Mouse (Mus musculus) spleen, postnatal 10 days (tissue): ENCODE results near the gene Tubb2b.

Experiments
- DNase-seq, 2 experiments: peaks; one replicate each; pipeline ENCODE4 v3.0.0; 2021 to 2022; ENCODE audit warnings: low spot score in 2 of 2

The Tubb2b gene

DNA sequence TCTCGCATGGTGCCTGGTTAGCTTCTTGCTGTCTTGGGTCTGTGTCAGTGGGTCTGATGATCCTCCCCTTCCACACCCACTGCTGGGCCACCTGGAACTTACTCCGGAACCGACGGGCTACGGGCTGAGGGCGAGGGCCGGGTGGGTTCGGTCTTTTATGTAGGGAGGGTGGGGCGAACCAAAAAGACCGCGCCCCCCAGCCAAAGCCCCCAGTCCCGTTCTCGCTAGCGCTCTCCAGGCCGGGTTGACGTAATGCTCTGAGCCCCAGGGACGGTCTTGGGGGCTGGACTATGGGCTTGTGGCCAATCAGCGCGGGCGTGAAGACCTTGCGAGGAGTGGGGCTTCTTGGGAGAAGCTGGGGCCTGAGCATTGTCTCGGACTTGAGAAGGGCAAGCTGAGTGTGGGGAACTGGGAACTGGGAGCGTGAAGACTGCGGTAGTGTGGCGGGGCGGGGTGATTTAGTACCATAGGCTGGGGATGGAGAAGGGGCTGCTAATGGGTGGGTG lies at the start of gene Tubb2b:
Gene Tubb2b, minus strand, starts transcription at position 241 of the 506 bp plus-strand sequence.
- DNase-seq, result peak in 1 of 2 experiments; percentile 54

DNA sequence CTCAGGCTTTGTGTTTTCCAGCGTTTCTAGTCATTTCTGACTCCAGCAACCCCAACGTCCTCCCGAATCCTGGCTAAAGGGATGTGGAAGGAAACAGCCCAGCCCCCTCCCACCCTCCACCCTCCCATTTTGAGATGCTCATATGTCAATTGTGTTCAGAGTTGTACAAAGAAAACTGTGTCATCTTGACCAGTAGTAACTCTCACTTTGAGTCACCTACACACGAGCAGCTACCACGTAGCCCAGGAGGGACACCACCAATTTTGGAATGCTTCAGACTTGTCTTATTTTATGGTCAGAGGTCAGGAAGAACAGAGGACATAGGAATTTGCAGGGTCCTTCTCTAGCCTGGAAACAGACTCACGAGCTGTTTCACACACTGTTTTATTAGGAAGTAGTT lies 43.8 kb upstream of the Tubb2b start:
- DNase-seq, result no peak

DNA sequence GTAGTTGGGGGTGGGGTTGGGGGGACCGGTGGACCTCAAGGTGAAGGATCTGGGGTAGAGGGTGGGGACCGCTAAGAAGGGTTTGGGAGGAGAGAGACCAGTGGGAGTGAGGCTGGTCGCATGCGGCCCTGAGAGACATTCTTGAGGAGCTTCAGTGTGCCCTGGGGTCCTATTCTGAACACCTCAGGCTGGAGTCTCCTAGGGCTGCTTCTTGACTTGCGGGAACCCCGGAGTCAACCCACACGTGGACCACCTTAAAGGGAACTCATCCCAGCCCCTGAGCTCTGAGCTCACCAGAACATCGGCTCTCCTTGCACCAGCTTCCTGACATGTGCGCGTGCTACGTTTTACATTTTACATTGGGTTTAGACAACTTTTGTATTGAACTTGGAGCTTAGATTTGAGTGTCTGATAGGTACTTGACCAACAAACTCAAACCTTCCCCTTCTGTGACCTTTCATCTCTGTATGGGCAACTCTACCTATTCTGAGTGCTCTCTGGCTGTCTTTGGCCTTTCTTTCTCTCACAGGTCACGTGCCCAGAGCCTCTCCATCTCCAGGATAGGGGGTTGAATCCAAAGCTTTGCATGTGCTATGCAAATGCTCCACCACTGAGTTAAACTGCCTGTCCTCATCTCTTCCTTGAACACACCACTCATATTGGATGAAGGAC lies 33.2 kb upstream of the Tubb2b start:
- DNase-seq, result no peak

DNA sequence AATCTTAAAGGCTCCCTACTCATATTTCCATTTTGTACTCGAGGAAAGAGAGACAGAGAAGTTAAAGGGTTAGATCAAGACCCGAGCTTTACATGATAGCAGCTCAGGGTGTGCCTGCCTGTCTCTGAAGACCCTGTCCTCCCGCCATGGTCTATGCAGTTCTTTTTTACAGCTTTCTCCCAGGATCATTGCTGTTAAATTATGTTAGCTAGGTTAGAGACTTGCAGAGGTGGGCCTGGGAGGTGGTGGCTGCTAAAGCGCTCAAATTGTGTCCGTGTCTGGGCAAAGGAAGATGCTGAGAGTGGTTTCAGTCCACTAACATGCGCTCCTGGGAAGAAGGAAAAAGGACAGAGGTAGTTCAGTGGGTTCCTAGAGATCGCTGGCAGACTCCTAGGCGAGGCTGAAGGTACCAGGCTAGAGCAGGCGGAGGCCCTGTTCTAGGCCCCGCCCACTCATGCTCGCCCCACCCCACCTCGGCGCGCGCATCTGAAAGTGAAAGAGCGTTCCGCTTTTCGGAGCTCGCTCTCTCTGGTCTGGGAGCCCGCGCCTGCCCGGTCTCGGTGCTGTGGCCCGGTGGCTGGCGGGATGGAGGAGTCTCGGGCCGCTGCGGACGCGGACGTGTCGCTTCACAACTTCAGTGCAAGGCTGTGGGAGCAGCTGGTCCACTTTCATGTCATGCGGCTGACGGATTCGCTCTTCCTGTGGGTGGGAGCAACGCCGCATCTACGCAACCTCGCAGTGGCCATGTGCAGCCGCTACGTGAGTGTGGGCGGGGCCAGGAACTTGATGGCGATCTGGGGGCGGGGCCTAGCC lies 32.4 kb upstream of the Tubb2b start, which contains the start of gene Psmg4:
Gene Psmg4, plus strand, starts transcription at position 474 of the 813 bp plus-strand sequence.
- peak; percentile 96 to 98 for DNase-seq

DNA sequence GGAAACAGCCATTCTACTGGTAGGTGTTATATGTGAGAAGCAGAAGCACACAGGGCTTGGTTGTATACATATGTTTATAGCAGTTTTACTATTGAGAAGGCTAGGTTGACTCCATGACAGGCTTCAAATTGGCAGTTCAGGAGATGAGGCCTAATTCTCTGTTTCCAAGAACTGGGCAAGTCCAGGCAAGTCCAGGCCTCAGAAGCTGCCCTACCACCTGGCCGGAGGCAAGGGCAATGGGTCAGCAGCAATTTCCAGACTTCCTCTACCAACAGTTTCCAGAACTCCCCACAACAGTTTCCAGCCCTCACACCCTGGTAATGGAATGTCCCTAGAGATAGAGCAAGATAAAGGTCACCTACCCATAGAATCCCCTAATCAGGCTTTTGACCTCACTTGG lies 29.7 kb upstream of the Tubb2b start:
- no peak for DNase-seq

DNA sequence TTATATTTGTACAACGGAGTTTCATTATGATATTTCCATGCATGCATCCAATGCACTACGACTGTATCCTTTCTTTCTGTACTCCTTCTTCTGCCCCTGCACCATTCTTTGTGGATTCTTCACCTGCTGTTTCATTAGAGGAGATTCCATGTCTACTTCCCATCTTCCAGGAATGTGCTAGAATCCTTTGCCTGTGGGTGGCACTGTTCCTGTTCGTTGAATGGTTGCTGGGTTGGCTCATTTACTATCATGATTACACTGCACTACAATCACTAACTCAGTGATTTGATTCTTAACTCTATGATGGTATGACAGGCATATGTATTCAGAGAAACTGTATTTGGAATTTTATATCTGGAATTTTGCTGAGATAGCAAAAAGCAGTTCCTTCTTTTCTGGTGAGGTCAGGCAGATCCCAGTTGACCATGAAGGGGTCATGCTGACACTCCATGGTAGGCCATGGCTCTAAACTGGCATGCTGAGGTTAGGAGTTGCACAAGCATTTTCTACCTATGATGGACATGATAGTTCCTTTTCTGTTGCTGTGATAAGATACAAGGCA lies 27.4 kb upstream of the Tubb2b start:
- DNase-seq, result no peak

DNA sequence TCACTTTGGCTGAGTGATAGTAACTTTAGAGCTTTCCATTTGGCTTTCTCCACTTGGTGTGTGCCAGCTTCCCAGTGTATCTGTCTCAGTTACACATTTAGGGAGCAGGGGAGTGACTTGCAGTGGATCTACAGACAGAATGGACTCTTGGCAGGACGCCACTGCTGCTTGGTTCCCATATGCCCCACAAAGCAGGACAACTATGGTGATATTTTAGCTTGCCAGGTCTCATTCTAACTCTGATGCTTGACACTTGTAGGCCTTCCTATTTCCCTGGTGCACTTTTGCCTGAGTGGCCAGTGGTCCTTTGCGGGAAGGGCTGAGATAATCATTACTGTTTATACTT lies 26.5 kb upstream of the Tubb2b start:
- DNase-seq, result no peak

DNA sequence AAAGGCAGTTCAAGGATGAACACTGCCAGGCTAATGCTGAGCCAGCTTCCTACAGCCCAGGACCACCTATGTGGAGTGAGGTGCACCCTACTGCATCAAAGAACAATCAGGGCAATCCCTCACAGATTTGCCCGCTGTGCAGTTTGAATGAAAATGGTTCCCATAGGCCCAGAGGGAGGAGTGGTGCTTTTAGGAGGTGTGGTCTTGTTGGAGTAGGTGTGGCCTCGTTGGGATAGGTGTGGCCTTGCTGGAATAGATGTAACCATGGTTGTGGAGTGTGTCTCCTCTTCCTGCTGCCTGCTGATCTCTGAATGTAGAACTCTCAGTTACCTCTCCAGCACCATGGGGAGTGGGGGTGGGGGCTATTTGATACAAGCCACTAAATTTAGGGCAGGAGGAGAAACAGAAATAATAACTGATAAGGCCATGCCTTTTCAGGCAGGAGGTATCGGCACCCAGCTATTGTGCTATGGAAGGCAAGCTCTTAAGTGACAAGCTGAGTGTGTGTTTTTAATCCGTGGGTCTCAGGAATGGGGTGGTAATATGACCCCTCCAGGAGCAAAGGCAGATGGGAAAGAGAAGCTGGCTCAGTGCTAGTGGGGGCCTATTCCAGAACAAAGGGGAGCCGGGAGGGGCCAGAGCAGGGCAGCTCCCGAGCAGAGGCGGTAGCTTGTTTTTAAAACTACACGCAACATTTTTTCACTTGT lies 26.0 kb upstream of the Tubb2b start:
- no peak for DNase-seq

DNA sequence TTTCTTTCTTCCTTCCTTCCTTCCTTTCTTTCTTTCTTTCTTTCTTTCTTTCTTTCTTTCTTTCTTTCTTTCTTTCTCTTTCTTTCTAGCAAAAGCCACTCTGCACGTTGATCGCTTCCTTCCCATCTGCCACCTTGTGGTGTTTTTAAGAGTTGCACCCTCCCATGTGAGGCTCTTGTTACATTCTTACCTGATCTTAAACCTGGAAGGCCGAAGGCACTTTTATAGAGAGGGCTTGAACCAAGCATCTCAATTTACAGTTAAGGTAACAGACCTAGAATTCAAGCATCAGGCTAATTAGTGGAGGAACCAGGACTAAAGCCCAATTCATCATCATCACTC lies 24.6 kb upstream of the Tubb2b start:
- DNase-seq, result peak in 1 of 2 experiments; percentile 74

DNA sequence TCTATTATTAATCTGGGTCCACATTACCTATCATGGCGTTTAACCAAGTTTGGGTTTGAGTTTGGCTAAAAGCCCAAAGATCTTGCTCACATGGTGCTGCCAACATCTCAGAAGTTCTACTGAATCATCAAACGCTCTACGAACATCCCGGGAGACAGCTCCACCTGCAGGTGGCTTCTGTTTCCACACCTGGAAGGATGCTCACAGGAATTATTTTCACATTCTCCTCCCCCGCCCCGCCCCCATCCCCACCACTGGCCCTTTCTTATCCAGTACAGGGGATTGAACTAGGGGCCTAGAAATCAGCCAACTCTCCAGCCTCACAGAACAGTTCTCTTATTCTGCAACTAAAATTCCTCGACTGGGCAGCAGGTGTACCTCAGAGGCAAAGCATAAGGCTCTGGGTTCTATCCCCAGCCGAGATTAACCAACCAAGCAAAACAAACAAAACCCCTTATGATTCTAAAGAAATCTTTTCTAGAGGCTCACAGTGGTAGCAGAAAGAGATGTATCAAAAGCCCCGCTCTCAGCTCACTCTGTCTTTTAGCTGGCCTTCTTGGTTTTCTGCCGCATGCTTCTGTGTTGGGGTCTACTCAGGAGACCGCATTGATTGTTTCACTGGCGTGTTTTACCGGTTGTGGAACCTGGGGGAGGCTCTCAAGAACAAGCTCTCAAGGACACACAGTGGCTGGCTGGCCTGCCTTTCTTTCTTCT lies 24.1 kb upstream of the Tubb2b start:
- peak in 1 of 2 experiments; percentile 77 for DNase-seq

DNA sequence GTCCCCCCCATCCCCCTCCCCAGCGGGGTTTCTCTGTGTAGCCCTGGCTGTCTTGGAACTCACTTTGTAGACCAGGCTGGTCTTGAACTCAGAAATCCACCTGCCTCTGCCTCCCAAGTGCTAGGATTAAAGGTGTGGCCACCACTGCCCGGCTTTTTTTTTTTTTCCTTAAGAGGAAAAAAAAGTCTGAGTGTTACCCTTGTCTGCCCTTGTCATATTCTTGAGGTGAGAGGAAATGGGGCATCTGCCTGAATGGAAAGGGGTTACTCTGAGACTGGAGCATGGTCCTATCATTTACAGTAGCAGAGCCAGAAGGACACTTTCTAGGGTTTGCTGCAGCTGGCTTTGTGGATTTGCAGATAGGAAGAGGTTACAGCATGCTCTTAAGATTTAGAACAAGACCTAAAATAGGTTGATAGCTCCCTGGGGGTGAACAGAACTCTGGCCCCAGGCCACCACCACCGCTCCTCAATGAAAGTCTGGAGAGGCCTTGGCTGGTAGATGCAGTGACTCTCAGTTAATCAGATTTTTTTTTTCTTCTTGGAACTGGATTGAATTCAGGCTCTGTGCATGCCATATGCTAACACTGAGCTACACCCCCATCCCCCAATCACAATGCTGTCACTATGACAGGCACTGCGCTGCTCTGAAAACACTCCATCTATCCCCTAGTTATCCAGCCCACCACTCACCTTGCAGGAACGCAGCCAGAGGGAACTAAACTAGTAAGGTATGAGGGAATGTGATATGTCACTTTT lies 23.2 kb upstream of the Tubb2b start:
- DNase-seq, result no peak

DNA sequence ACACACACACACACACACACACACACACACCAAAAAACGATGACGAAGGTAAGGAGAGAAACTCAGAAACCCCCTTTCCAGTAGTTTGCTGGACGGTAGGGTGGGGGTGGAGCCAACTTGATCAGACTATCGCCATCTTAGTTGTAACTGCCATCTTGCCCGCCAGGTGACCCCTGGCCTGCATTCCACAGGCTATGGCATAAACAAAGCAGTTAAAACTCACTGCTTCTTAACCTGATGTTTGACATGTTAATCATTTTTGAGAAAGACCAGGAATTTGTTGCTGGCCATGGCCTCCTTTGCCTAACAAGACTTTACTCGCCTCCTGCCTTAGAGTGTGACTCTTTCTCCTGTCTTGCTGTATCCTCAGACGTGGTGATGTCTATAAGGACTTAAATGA lies 22.4 kb upstream of the Tubb2b start:
- no peak for DNase-seq

DNA sequence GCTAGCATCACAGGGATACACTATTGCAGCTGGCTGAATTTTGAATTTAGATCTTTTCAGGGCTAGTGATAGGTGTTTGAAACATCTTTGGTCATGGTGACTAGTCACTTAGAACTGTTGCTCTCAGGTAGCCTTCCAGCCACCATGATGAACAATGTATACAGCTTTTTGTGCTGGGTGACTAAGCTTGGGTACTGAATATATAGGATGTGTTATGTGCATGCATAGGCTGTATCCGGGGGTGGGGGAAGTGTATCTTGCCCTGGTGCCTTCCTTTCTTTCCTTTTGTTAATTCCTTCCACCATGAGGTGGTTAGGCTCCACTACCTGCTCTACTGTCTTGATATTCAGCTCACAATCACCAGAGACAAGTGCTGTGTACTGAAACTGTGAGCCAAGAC lies 21.2 kb upstream of the Tubb2b start:
- DNase-seq, result no peak

DNA sequence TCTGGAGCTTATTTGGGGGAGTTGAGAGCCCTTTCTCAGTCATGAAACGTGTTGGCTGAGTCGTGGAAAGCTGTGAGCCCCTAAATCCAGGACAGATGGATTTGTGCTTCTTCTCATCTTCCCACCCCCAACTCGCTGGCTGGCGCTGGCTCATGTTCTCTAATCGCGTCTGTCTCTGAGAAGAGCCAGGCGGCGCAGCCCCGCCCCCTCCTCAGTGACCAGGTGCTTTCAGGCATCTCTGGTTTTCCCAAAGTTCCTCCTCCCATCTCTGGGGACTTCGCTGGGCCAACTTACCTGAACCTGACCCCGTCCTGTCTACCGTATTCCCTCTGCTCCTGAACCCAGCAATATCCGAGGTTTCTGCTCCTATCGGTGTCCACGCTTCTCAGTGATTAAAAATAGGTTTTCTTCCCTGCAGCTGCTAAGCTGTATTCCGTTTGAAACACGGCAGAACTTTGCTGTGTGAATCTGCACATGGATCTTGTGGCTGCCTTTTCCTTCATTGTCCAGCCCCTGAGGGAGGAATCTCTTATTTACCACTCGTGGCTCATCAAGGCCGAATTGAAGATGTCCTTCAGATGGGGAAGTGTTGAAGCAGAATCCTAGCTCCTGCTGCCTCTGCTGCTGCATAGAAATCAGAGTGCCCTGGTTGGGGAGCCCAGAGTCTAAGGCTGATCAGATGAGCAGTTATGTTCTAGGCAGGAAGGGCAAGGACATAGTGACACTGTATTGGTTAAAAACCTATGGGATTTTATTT lies 20.2 kb upstream of the Tubb2b start:
- DNase-seq, result no peak

DNA sequence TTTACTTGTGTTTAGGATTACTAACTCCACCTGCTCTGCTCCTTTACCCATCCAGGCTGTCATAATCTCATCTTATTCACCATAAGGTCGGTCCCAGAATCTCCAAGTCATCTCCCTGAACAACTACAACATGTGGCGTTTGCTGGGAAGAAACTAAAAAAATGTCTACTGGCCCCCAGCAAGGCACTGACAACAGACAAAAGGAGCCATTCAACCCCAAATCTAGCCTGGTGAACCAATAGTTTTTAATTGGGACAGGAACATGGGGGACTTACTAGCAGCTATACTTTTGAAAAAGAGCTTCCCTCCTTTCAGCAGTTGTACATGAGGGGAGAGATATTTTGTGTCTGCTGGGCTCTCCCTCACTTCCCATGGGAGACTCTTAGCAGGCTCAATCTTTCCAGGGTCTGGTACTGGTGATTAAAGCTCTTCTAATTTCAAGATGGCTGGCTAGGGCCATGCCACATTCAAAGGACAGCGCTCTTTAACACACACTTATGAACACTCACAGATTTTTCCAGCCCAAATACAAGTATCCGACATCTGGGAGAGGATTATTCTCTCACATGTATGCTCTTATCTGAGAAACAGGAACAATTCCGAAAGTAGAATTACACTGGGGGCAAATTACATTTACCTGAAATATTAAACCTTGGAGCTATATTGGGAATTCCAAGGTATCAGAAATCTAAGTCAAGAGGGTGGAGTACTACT lies 19.4 kb upstream of the Tubb2b start:
- no peak for DNase-seq

DNA sequence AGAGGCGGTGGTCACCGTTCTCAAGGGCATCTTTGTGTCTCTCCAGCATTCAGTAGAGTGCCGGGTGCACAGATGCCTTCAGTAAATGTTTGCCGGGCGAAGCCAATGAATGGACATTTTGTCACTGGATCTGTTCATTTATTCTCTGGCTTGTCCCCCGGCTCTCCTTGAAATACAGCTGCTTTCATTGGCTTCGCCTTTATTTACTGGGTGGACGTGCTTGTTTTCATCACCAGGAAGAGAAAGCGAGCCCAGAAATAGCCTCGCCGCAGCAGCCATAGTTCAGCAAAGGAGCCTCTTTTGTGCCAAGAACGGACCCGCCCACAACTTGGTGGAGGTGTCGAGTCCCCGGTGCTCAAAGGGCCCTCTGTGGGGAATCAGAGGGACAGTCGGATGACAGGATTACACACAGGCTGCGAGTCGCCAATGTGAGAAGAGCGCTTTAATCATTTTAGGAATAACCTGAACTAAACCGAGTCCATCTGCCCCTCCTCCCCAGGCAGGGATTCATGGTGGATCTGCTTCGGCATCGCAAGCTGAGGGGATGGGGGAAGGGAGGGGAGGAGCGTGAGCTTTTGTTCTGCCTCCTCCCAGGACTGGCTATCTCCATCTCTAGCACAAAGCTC lies 18.6 kb upstream of the Tubb2b start:
- peak in 1 of 2 experiments; percentile 46 for DNase-seq

DNA sequence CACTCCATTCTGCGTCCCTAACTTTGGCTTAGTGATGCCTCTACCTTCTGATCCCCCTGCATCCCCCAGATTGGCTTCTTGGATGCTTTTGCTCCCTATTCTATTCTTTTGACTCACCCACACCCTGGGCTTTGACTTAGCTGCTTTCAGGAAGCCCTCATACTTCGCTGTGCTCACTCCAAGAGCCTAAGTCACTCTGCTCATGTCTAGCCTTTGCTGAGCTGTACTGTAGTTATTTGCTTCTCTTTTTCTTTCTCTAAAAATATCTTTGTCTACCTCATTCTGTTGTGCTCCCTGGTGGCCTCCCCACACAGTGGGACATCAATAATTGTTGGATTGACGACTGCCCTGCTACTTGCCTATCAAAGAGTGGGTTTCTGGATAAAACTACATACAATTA lies 17.9 kb upstream of the Tubb2b start:
- DNase-seq, result no peak

DNA sequence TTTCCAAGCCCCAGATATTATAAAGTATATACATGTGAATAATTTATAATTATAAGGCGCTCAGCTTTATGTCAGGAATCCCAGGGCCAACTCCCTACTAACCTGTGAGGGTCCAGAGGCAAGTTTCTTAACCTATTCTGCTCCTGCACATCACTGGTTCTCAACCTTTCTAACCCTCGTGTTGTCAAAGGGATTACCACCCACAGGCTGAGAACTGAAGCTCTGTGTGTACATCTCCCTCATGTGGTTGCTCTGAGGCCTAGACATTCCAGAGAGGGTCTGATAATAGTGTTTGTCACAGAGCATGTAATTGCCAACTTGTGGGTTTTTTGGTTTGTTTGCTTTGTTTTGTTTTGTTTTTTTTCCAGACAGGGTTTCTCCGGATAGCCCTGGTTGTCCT lies 16.6 kb upstream of the Tubb2b start:
- DNase-seq, result no peak

DNA sequence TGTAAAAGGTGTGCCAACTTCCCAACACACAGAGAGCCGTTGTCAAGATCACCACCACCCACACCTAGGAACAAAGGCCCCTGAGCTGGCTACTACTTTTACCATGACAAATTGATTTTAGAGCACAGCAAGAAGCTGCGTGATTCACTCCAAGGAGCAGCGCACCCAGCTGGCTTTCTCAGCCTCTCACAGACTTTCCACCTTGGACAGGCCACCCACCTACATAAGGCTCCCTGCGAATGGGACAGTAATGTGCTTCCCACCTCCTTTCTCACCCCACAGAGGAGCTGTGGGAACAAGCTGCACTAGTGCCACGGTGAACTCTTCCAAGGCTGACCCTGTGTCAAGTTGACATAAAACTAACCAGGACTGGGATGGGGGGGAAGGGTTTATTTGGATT lies 13.1 kb upstream of the Tubb2b start:
- no peak for DNase-seq
